Mouse (Mus musculus) limb, embryonic 11.5 days (tissue): ENCODE results near the gene Arhgap15. TPM values are rescaled to one million over a fixed set of nuclear protein-coding genes. Genes with fewer than 3 reads are reported as not detected.

ENCODE experiments used
- ATAC-seq: fragments of 200-750 bp; cut with Nextera tagmentation; 2 replicates; pipeline ENCODE4 v1.8.0; 2017; ENCODE audit warnings: low read depth; ENCODE audit not compliant: insufficient number of reproducible peaks, low FRiP score, low TSS enrichment
- DNase-seq: peaks from one replicate; pipeline ENCODE4 v3.0.0-alpha.2; 2015; ENCODE audit warnings: low spot score
- H3K27ac ChIP-seq: fragments of 300-500 bp; sonication (generic); replicated peaks from 2 replicates; pipeline ENCODE4 v1.5.1; 2014; ENCODE audit warnings: low read depth, mild to moderate bottlenecking, low read length
- H3K27me3 ChIP-seq: fragments of 300-500 bp; sonication (generic); 2 replicates; pipeline ENCODE4 v1.6.1; 2014; ENCODE audit warnings: mild to moderate bottlenecking, low read length, mixed read lengths; ENCODE audit not compliant: control insufficient read depth, insufficient read depth
- H3K36me3 ChIP-seq: fragments of 300-500 bp; sonication (generic); 2 replicates; pipeline ENCODE4 v1.6.1; 2014; ENCODE audit warnings: mild to moderate bottlenecking, low read length, moderate library complexity, mixed read lengths; ENCODE audit not compliant: control insufficient read depth, insufficient read depth
- H3K4me1 ChIP-seq: fragments of 300-500 bp; sonication (generic); 2 replicates; pipeline ENCODE4 v1.6.1; 2014; ENCODE audit warnings: low read length, mixed read lengths; ENCODE audit not compliant: control insufficient read depth, insufficient read depth
- H3K4me2 ChIP-seq: fragments of 300-500 bp; sonication (generic); 2 replicates; pipeline ENCODE4 v1.6.1; 2014; ENCODE audit warnings: low read depth, mild to moderate bottlenecking, moderate library complexity; ENCODE audit not compliant: severe bottlenecking
- H3K4me3 ChIP-seq: fragments of 300-500 bp; sonication (generic); 2 replicates; pipeline ENCODE4 v1.5.1; 2014; ENCODE audit warnings: low read depth, low read length
- H3K9ac ChIP-seq: fragments of 300-500 bp; sonication (generic); 2 replicates; pipeline ENCODE4 v1.6.1; 2014; ENCODE audit warnings: mild to moderate bottlenecking, low read length
- H3K9me3 ChIP-seq: fragments of 300-500 bp; sonication (generic); 2 replicates; pipeline ENCODE4 v1.6.1; 2016; ENCODE audit warnings: low read length; ENCODE audit not compliant: control insufficient read depth
- WGBS: fragments of 180-500 bp; shearing (Covaris S2); extraction: QIAGEN DNeasy Blood & Tissue Kit; methylation state at CpG from one replicate; pipeline ENCODE4 v1.1.7; 2014; 5-methylcytosine and 5-hydroxymethylcytosine counted together
- polyA plus RNA-seq: library from polyadenylated mRNA; unstranded; fragments of >200 nt; fragmentation: Nextera tagmentation; extraction: Ambion mirVana; gene quantifications from 2 replicates; pipeline ENCODE4 v1.2.1, GENCODE M21; 2014

Arhgap15 gene
- polyA plus RNA-seq, 1 experiment from 2014 or later: 0.32 TPM

DNA sequence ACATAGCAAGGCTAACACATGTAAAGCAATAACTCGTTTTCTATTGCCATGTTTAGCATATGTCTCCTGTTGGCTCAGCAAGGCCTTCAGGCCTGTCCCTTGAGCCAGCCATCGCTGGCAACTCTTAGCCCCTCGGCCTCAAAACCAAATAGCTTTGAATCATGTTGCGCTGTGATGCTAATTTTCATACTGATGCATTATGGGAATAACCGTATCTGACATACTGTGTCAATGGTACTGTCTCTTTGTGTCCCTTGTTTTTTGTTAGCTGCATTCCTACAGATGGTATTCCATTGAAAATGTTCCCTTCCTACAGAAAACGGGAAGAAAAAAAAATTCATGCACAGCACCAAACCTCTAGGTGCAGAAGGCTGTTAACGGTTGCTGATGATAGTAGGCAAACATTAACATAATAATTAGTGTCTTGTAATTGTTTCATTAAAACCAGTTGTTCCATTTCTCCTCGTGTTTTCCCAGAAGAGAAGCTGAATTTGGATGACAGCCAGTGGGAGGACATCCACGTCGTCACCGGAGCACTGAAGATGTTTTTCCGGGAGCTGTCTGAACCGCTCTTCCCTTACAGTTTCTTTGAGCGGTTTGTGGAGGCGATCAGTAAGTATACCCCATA, 494.1 kb downstream of the Arhgap15 start:
- H3K4me1 ChIP-seq: no peaks in the 10 kb centered on the region
- WGBS: 90% methylated on average over 15 of the region's 15 CpGs
- H3K4me2 ChIP-seq: no peak overlapping the region
- H3K27ac ChIP-seq: no peak overlapping the region
- DNase-seq: no peak
- H3K9me3 ChIP-seq: no peaks in the 10 kb centered on the region
- H3K4me3 ChIP-seq: no peak overlapping the region
- ATAC-seq: no peak
- H3K36me3 ChIP-seq: no peaks in the 10 kb centered on the region
- H3K27me3 ChIP-seq: no peaks in the 10 kb centered on the region
- no peak overlapping the region for H3K9ac ChIP-seq

DNA sequence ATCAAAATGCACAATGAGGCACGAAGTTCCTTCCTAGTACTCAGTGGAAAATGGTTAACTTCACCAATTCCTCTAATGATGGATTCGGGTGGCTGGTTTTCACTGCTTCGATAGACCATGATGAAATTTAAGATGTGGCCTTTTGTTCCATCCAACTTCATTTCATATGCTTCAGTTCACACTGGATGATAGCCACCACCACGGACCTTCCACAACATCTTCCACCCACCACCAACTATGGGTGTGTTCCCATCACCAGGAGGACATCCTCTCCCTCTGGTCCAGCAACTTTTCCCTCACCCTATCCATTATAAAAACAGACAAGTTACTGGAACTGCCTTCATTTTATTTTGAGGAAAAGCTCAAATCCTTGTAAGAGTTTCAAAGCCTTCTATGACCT, 506.7 kb downstream of the Arhgap15 start:
- DNase-seq: no peak
- Histone ChIP-seq H3K9ac (no peak overlapping the region), H3K36me3 (no peaks in the 10 kb centered on the region), H3K27me3 (no peaks in the 10 kb centered on the region), H3K4me2 (no peak overlapping the region), H3K4me3 (no peak overlapping the region), H3K27ac (no peak overlapping the region), H3K4me1 (no peaks in the 10 kb centered on the region), H3K9me3 (no peaks in the 10 kb centered on the region)
- 88% methylated on average over 4 of the region's 4 CpGs for WGBS
- ATAC-seq: no peak

DNA sequence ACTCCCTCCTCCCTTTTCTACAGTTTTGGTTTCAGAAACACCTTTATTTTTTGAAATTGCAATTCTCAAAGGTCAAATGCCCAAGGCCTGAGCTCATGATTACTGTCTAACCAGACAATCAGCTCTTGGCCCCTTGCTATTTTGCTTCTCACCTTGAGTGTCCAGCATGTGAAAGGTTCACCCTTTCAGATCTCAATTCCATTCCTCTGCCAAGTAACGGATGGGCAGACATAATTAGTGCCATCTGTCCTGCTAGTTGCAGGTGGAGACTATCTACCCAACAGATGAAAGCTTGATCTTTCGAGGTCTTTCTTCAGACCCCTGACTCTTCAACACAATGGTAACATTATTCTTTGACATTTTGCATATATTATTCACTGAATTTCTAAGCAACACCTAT, 509.3 kb downstream of the Arhgap15 start:
- no peak overlapping the region for H3K9ac ChIP-seq
- WGBS: 60% methylated on average over 2 of the region's 2 CpGs
- no peak overlapping the region for H3K4me3 ChIP-seq
- no peak overlapping the region for H3K4me2 ChIP-seq
- no peaks in the 10 kb centered on the region for H3K27me3 ChIP-seq
- H3K36me3 ChIP-seq: no peaks in the 10 kb centered on the region
- no peaks in the 10 kb centered on the region for H3K9me3 ChIP-seq
- H3K4me1 ChIP-seq: no peaks in the 10 kb centered on the region
- ATAC-seq: no peak
- no peak overlapping the region for H3K27ac ChIP-seq
- DNase-seq: no peak

DNA sequence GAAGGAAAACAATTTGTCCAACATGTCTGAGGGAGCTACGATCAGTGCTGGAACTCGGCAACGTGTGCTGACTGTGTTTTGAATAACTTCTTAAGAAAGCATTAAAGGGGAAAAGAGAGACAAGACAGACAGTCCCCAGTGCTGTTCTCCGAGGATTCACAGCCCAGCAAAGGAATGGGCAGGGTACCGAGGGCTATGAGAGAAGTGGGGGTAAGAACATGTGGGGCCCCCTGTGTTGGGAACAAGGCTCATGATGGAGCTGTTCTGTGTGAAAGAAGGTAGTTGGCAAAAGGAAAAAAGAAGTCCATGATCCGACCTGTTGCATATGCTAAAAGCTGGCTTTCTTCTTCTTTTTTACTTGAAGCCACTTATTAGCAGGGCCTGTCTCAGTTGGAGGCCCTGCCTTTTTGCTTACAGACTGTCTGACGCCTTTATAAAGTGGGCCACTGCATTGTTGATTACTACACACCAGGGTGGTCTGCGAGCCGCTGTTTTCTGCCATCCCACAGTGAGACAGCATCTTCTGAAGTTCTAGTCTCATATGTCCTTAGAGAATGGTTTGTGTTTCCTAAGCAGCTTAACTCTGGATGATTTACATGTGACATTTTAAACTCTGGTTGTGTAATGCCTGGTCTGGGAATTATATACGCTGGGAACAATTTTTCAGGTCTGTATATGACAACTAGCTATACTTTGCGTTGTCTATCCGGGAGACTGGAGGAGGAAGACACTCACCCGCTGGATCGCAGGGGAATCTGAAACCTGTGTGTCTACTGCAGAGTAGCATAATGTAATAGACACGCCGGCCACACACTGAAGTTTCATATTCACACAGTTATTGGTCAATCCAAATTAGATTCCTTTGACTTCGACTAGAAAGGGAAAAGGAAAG, 523.1 kb downstream of the Arhgap15 start:
- DNase-seq (no peak), ATAC-seq (no peak; the same call in 1 of the 2 replicates)
- no peak overlapping the region for H3K27ac ChIP-seq
- 64% methylated on average over 17 of the region's 17 CpGs for WGBS
- no peak overlapping the region for H3K4me2 ChIP-seq
- H3K9ac ChIP-seq: no peak overlapping the region
- H3K4me3 ChIP-seq: no peak overlapping the region
- H3K27me3 ChIP-seq: no peaks in the 10 kb centered on the region
- no peaks in the 10 kb centered on the region for H3K9me3 ChIP-seq
- no peaks in the 10 kb centered on the region for H3K4me1 ChIP-seq
- no peaks in the 10 kb centered on the region for H3K36me3 ChIP-seq

DNA sequence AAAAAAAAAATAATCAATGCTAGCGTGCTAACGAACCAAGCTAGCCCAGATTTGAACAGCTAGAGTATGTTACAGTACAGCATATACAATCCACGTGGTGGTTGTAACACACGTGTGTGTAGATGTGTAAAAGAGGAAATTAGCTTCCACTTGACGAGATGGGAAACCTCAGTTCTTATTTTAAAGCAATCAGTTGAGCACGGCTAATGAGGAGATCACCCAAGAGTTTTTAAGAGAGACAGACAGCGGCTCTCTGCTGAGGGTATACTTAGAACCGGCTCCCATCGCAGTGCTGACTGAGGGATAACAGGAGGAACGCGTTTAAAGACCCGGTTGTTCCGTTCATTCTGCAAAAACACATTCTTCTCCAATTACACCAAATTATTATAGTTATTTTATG, 524.0 kb downstream of the Arhgap15 start:
- Histone ChIP-seq H3K36me3 (no peaks in the 10 kb centered on the region), H3K27ac (no peak overlapping the region), H3K27me3 (no peaks in the 10 kb centered on the region), H3K4me1 (no peaks in the 10 kb centered on the region), H3K4me3 (no peak overlapping the region), H3K4me2 (no peak overlapping the region), H3K9me3 (no peaks in the 10 kb centered on the region), H3K9ac (no peak overlapping the region)
- no peak for ATAC-seq
- 58% methylated on average over 13 of the region's 13 CpGs for WGBS
- no peak for DNase-seq

DNA sequence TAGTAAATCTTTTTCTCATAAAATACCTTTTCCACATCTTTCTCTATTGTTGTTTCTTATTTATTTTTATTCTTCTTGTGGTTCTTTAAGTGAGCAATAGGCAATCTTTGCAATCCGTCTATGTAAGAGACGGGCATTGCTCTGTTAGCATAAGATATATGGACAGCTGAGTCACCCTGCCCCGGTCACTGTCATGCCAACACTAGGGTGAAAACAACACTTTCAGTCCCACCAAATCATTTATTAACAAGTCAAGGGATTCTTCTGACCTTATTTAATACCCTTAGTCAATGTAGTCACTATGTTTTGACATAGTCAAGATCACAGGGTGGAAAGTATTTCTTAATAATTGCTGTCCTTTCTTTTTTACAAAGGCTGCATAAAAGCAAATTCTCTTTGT, 525.8 kb downstream of the Arhgap15 start:
- DNase-seq: no peak
- Histone ChIP-seq H3K4me3 (no peak overlapping the region), H3K27me3 (no peaks in the 10 kb centered on the region), H3K9me3 (no peaks in the 10 kb centered on the region), H3K9ac (no peak overlapping the region), H3K36me3 (no peaks in the 10 kb centered on the region), H3K4me2 (no peak overlapping the region), H3K27ac (no peak overlapping the region), H3K4me1 (no peaks in the 10 kb centered on the region)
- 92% methylated on average over 3 of the region's 3 CpGs for WGBS
- no peak for ATAC-seq

DNA sequence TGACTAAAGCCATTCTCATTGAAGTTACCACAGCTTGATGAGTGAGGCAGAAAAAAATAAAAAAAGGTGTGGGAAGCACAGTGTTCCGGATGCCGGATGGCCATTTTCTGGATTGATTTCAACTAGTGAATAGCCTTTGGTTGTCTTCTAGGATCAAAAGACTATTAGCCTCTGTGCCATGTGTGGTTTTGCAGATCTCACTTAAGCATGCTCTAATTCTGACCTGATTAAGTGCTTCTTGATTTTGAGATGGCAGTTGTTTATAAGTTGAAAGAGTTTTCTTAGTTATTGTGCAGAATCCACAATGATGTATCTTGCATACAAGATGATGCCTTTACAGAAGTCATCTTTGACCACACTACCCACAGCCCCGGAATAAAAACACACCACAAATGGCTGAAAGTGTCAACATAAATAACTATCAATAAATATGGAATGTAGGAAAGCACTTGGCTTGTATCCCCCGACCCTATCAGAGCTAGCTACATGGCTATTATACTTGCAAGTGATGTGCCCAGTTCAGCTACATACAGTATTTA, 537.6 kb downstream of the Arhgap15 start:
- H3K4me3 ChIP-seq: no peak overlapping the region
- H3K27me3 ChIP-seq: no peaks in the 10 kb centered on the region
- H3K9ac ChIP-seq: no peak overlapping the region
- no peak overlapping the region for H3K4me2 ChIP-seq
- H3K27ac ChIP-seq: no peak overlapping the region
- DNase-seq: no peak
- no peaks in the 10 kb centered on the region for H3K9me3 ChIP-seq
- ATAC-seq: no peak
- 88% methylated on average over 4 of the region's 4 CpGs for WGBS
- no peaks in the 10 kb centered on the region for H3K36me3 ChIP-seq
- H3K4me1 ChIP-seq: no peaks in the 10 kb centered on the region

DNA sequence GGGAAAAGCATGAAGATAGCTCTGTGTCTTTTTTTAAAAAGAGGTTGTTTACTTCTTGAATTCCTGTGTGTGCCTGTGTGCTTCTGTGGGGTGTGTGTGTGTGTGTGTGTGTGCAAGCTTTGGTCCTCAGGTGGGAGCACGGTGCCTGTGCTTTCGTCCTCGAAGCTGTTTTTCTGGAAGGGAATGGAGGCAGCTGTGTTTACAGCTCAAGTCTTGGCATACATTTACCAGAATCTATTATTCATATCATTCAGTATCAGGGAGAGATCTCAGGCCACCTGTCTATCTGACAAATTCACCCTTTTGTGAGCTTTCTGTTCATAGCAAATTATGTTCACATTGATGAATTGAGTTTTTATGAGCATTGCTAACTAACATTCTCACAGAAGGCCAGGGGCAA, 550.5 kb downstream of the Arhgap15 start:
- H3K27me3 ChIP-seq: no peaks in the 10 kb centered on the region
- no peaks in the 10 kb centered on the region for H3K36me3 ChIP-seq
- no peak overlapping the region for H3K27ac ChIP-seq
- H3K9ac ChIP-seq: no peak overlapping the region
- 95% methylated on average over 3 of the region's 3 CpGs for WGBS
- H3K4me3 ChIP-seq: no peak overlapping the region
- H3K4me1 ChIP-seq: no peaks in the 10 kb centered on the region
- H3K9me3 ChIP-seq: no peaks in the 10 kb centered on the region
- ATAC-seq (no peak), DNase-seq (no peak)
- no peak overlapping the region for H3K4me2 ChIP-seq
